Mouse (Mus musculus): Measurements from ENCODE around the gene Dph5. TPM values are rescaled to one million over a fixed set of nuclear protein-coding genes. Genes with fewer than 3 reads are reported as not detected.

Gene Dph5
- polyA plus RNA-seq (2015; fragmentation: Nextera tagmentation; extraction: Ambion mirVana) = 18.9 and 24.8 TPM in 2 replicates

DNA sequence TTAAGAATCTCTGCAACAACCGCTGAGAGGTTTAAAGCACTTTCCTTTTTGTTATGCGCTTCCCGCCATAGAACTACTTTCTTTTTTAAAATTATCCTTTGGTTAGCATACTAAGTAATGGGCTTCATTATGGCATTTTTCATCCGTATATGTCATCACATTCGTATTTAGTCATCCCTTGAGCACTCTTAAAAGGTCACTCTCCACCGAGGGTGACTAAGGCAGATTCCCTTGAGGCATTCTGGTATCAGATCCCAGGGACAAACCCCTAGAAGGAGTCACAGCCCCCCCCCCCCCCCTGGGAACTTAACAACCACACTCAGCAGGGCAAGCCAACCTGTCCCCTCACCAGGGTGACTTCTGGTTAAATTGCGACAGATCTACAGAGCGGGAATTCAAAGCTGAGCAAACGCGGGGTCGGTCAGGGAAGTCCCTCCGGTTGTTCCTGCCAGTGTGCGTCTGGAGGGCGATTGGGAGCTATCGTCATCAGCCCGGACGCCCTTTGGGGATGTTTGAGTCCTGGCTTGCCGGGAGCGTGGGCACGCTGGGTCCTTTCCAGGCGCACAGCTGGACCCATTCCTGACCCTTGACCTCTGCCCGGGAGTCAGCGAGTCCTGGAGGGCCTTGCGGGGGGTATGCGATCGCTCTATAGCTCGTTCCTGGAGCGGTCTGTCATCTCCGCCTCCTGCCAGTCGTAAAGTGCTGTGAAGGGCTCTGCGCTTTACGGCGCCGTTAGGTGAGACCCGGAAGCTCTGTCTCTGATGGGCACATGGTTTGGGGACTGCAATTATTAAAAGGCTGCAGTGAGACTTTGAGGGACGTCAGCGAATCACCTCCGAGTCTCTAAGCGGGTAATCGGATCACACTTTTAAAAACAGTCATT is at the start of gene Dph5:
Gene Dph5 (plus strand): TSS at position 411 of the 883 bp plus-strand sequence.
- H3K27ac ChIP-seq (ENCODE audit: low read length) = peak within 1 kb of the TSS; percentile 91
- peaks cover 3% of the 10 kb centered on the region; the same call in 1 of the 2 replicates for H3K4me1 ChIP-seq (ENCODE audit: control insufficient read depth, insufficient read depth, low read length)
- peak within 1 kb of the TSS; percentile 83 for H3K4me2 ChIP-seq (ENCODE audit: low read depth, low read length)
- H3K36me3 ChIP-seq (ENCODE audit: control insufficient read depth, insufficient read depth) = 0 out of 2 replicates have a peak, but pooled peaks cover 2% of the 10 kb centered on the region
- under 1% methylated on average over 40 of the region's 40 CpGs for WGBS
- no peaks in the 10 kb centered on the region for H3K9me3 ChIP-seq (replicated peaks; ENCODE audit: control insufficient read depth, low read length)
- no peaks in the 10 kb centered on the region for H3K27me3 ChIP-seq (ENCODE audit: control insufficient read depth, insufficient read depth, low read length)
- H3K9ac ChIP-seq (ENCODE audit: low read length) = peak within 1 kb of the TSS; percentile 91
- H3K4me3 ChIP-seq (ENCODE audit: low read length) = peak within 1 kb of the TSS; percentile 93
- ATAC-seq (replicated peaks; ENCODE audit: extremely low read depth, insufficient read depth, low FRiP score) = peak; percentile 89

DNA sequence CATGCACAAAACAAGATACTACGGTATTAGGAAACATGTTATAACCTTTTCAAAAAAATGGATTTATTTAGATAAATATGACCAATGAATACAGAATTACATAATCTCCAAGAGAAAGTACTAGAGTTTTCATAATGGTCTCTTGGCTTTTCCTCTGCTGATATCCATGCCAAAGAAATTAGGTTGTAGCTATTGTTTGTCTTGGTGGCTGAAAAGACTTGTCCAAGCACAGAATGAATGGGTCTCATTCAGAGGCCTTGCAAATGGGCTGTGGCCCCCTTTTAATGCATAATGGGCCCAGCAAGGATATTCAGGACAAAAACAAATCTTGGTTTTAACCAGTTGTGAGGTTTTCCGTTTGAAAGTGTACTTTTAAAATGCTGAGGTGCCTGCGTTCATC is 43.1 kb upstream of the Dph5 start:
- WGBS = 72% methylated on average over 3 of the region's 3 CpGs
- Histone ChIP-seq H3K4me1 (ENCODE audit: control insufficient read depth, insufficient read depth, low read length) (no peaks in the 10 kb centered on the region), H3K9me3 (replicated peaks; ENCODE audit: control insufficient read depth, low read length) (no peaks in the 10 kb centered on the region)

DNA sequence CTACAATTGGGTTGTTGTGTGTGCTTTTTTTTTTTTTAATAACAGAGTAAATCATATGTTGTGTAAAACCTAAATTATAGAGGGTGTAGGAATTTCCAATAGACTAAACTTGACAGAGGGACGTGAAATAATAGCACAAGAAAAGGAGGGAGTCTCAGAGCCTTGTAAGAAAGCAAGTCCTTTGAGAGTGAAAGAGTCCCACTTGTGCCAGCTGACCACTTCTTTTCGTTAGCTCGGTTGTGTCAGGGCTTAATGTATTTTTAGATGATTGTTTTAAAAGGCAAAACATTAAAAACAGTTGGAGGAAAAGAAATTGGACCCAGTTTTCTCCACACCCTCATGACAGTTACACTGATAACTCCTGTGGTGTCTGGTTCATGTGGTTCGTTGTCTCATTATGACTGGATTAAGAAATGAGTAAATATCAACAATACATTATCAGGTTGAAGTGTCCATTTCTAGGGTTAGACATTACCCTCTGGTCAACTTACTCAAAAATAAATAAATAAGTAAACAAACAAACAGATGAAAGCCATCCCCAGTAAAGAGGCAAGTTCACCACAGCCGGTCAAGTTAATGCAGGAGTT is 42.5 kb upstream of the Dph5 start:
- Histone ChIP-seq H3K4me3 (ENCODE audit: low read length) (no peak overlapping the region), H3K9me3 (replicated peaks; ENCODE audit: control insufficient read depth, low read length) (no peaks in the 10 kb centered on the region), H3K9ac (ENCODE audit: low read length) (no peak overlapping the region), H3K27me3 (ENCODE audit: control insufficient read depth, insufficient read depth, low read length) (no peaks in the 10 kb centered on the region), H3K4me1 (ENCODE audit: control insufficient read depth, insufficient read depth, low read length) (no peaks in the 10 kb centered on the region), H3K36me3 (ENCODE audit: control insufficient read depth, insufficient read depth) (no peaks in the 10 kb centered on the region), H3K27ac (ENCODE audit: low read length) (no peak overlapping the region), H3K4me2 (ENCODE audit: low read depth, low read length) (no peak overlapping the region)
- WGBS = 73% methylated on average over 5 of the region's 5 CpGs
- ATAC-seq (replicated peaks; ENCODE audit: extremely low read depth, insufficient read depth, low FRiP score) = no peak

More for the DNA sequence above, 43.1 kb upstream of the Dph5 start:
- Histone ChIP-seq H3K4me3 (ENCODE audit: low read length) (no peak overlapping the region), H3K27me3 (ENCODE audit: control insufficient read depth, insufficient read depth, low read length) (no peaks in the 10 kb centered on the region), H3K36me3 (ENCODE audit: control insufficient read depth, insufficient read depth) (no peaks in the 10 kb centered on the region), H3K4me2 (ENCODE audit: low read depth, low read length) (no peak overlapping the region), H3K9ac (ENCODE audit: low read length) (no peak overlapping the region), H3K27ac (ENCODE audit: low read length) (no peak overlapping the region)
- ATAC-seq (replicated peaks; ENCODE audit: extremely low read depth, insufficient read depth, low FRiP score) = no peak

DNA sequence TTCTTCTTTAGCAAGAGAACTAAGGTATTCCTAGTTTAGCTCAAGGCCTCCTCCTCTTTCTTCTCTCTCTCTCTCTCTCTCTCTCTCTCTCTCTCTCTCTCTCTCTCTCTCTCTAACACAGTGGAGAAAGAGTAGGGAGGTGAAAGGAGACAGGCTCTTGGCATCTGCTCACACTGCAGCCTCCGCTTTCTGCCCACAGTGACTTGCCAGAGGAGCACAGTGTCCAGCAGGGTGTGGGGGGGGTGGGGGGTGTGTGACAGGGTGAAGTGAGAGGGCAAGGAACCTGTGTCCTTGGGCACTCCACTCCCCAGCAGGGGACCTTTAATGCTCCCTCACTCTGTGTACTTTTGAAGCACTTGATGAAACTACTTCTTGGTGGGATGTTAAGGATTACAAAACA is 41.9 kb upstream of the Dph5 start:
- no peaks in the 10 kb centered on the region for H3K9me3 ChIP-seq (replicated peaks; ENCODE audit: control insufficient read depth, low read length)
- no peaks in the 10 kb centered on the region for H3K27me3 ChIP-seq (ENCODE audit: control insufficient read depth, insufficient read depth, low read length)
- H3K9ac ChIP-seq (ENCODE audit: low read length) = no peak overlapping the region
- no peak overlapping the region for H3K27ac ChIP-seq (ENCODE audit: low read length)
- H3K4me3 ChIP-seq (ENCODE audit: low read length) = no peak overlapping the region
- no peaks in the 10 kb centered on the region for H3K36me3 ChIP-seq (ENCODE audit: control insufficient read depth, insufficient read depth)
- ATAC-seq (replicated peaks; ENCODE audit: extremely low read depth, insufficient read depth, low FRiP score) = no peak
- no peak overlapping the region for H3K4me2 ChIP-seq (ENCODE audit: low read depth, low read length)
- no peaks in the 10 kb centered on the region for H3K4me1 ChIP-seq (ENCODE audit: control insufficient read depth, insufficient read depth, low read length)
- 42% methylated on average over 1 of the region's 1 CpGs for WGBS

DNA sequence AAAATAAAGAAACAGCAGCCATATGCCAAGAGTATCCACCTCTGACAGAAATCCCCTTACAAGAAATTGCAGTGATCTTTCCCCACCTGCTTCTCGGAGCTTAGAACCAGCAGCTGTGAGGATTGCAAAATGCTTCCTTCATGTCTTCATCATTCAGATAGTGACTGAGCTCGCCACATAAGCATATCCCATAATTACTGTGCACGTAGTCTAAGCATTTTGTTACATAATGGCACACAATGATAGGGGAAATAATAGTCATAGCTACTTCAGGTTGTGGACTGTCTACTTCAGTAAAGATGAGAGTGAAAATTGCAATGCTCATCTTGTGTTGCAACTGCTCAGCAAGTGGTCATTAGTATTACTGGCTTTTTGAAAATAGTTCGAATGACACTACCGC is 41.5 kb upstream of the Dph5 start:
- no peak for ATAC-seq (replicated peaks; ENCODE audit: extremely low read depth, insufficient read depth, low FRiP score)
- H3K4me3 ChIP-seq (ENCODE audit: low read length) = no peak overlapping the region
- no peaks in the 10 kb centered on the region for H3K4me1 ChIP-seq (ENCODE audit: control insufficient read depth, insufficient read depth, low read length)
- H3K9ac ChIP-seq (ENCODE audit: low read length) = no peak overlapping the region
- H3K9me3 ChIP-seq (replicated peaks; ENCODE audit: control insufficient read depth, low read length) = no peaks in the 10 kb centered on the region
- WGBS = 83% methylated on average over 5 of the region's 5 CpGs
- no peaks in the 10 kb centered on the region for H3K36me3 ChIP-seq (ENCODE audit: control insufficient read depth, insufficient read depth)
- no peaks in the 10 kb centered on the region for H3K27me3 ChIP-seq (ENCODE audit: control insufficient read depth, insufficient read depth, low read length)
- no peak overlapping the region for H3K27ac ChIP-seq (ENCODE audit: low read length)
- H3K4me2 ChIP-seq (ENCODE audit: low read depth, low read length) = no peak overlapping the region

DNA sequence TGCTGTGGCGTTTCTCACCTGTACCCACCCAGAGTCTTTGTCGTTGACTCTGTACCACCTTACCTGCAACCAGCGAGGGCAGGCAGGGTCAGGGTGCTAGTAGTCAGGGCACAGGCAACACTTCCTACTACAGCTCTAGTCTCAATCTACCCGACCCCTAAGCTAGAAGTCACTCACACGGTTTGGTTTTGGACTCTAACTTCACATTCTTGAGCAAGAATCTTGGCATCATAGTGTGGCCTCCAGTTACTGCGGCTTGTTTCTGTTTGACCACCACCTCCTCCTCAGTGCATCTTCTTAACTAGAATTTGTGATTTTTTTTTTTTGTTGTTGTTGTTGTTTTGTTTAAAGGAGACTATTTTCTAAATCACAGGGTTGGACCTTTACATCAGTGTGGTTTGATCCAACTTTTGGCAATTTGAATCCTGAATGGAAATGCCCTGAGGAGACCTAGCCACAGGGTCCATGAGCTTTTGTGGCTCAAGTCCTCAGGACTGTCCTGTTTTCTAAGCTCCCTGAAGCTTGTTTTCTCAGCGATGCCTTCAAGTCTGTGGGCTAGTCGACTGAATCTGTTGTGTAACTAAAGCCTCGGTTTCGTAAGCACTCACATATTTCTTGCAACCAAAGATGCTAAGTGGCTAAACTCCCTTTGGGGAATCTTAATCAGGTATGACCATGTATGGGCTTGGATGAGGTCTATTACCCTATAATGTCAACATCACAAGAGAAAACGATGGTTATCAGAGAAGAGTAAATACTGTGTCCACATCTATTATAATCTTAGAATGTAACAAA is 38.8 kb upstream of the Dph5 start:
- H3K36me3 ChIP-seq (ENCODE audit: control insufficient read depth, insufficient read depth) = no peaks in the 10 kb centered on the region
- H3K27ac ChIP-seq (ENCODE audit: low read length) = no peak overlapping the region
- H3K9ac ChIP-seq (ENCODE audit: low read length) = no peak overlapping the region
- no peaks in the 10 kb centered on the region for H3K9me3 ChIP-seq (replicated peaks; ENCODE audit: control insufficient read depth, low read length)
- no peak overlapping the region for H3K4me3 ChIP-seq (ENCODE audit: low read length)
- no peaks in the 10 kb centered on the region for H3K4me1 ChIP-seq (ENCODE audit: control insufficient read depth, insufficient read depth, low read length)
- H3K27me3 ChIP-seq (ENCODE audit: control insufficient read depth, insufficient read depth, low read length) = no peaks in the 10 kb centered on the region
- WGBS = 72% methylated on average over 11 of the region's 11 CpGs
- H3K4me2 ChIP-seq (ENCODE audit: low read depth, low read length) = no peak overlapping the region
- ATAC-seq (replicated peaks; ENCODE audit: extremely low read depth, insufficient read depth, low FRiP score) = no peak

DNA sequence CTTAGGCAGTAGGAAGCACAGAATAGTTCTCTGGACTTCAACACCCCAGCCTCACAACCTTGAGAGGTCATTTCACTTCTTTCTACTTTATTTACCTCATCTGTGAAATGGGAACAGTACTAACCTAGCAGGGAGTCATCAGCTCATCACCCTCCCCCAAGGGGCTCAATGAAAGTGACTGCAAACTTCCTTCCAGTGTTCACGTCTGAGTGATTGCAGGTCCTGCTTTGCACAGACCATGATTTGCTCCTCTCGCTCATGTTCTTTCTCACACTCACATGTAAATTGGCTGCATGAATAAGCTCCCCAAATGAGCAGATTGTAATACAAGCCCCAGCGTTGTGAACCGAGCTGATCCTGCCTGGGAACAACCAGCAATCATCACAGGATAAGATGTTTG is 36.7 kb upstream of the Dph5 start:
- no peak for ATAC-seq (replicated peaks; ENCODE audit: extremely low read depth, insufficient read depth, low FRiP score)
- H3K27me3 ChIP-seq (ENCODE audit: control insufficient read depth, insufficient read depth, low read length) = no peaks in the 10 kb centered on the region
- H3K4me2 ChIP-seq (ENCODE audit: low read depth, low read length) = no peak overlapping the region
- no peak overlapping the region for H3K9ac ChIP-seq (ENCODE audit: low read length)
- H3K9me3 ChIP-seq (replicated peaks; ENCODE audit: control insufficient read depth, low read length) = no peaks in the 10 kb centered on the region
- no peak overlapping the region for H3K4me3 ChIP-seq (ENCODE audit: low read length)
- no peak overlapping the region for H3K27ac ChIP-seq (ENCODE audit: low read length)
- no peaks in the 10 kb centered on the region for H3K4me1 ChIP-seq (ENCODE audit: control insufficient read depth, insufficient read depth, low read length)
- 66% methylated on average over 4 of the region's 4 CpGs for WGBS
- no peaks in the 10 kb centered on the region for H3K36me3 ChIP-seq (ENCODE audit: control insufficient read depth, insufficient read depth)

DNA sequence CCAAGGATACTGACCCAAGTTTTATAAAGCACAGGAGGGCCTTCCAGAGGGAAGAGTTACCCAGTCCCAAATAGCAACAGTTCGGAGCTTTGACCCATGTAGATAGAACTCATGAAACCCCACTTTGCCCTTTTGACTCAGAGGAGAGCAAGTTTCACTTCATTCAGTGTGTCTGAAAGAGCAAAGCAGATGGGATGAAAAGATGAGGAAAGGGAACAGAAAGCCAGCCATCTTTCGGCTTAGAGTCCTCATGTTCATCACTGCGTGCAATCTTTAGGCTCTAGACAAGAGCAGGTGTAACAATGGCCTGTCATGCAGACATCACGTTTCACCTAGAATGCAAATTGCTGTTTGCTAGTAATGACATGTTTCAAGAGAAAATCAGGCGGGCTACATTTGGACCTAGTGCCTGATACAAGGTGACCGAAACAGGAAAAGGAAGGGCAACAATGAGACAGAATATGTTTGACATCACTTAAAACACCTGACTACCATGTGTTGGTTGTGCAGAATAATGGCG is 32.9 kb upstream of the Dph5 start:
- Histone ChIP-seq H3K4me1 (ENCODE audit: control insufficient read depth, insufficient read depth, low read length) (0 out of 2 replicates have a peak, but pooled peaks cover 2% of the 10 kb centered on the region), H3K9me3 (replicated peaks; ENCODE audit: control insufficient read depth, low read length) (no peaks in the 10 kb centered on the region), H3K4me2 (ENCODE audit: low read depth, low read length) (no peak overlapping the region), H3K27me3 (ENCODE audit: control insufficient read depth, insufficient read depth, low read length) (no peaks in the 10 kb centered on the region), H3K27ac (ENCODE audit: low read length) (no peak overlapping the region), H3K9ac (ENCODE audit: low read length) (no peak overlapping the region), H3K4me3 (ENCODE audit: low read length) (no peak overlapping the region), H3K36me3 (ENCODE audit: control insufficient read depth, insufficient read depth) (no peaks in the 10 kb centered on the region)
- WGBS = 84% methylated on average over 7 of the region's 7 CpGs
- ATAC-seq (replicated peaks; ENCODE audit: extremely low read depth, insufficient read depth, low FRiP score) = no peak

Data from heart, embryonic 16.5 days (tissue).